Mouse (Mus musculus): ENCODE measurements around the gene Gkn3.

GRCm38 (mm10) chr6:87436745-87437144 is 48.0 kb upstream of the Gkn3 start:
- no peak for TF ChIP-seq CEBPB (IDR thresholded peaks at IDR 0.05; ENCODE audit: low read depth)
- no peak for TF ChIP-seq CTCF (IDR thresholded peaks at IDR 0.05; ENCODE audit: control insufficient read depth, insufficient read depth, insufficient read length)

All from C2C12 (cell line).